Mouse (Mus musculus) lung, postnatal 10 days (tissue): ENCODE data around the gene Fam196b.
A peak's percentile ranks its signal among the peaks of the same experiment; 100 is the strongest.

ENCODE experiments used
- DNase-seq: peaks from one replicate; pipeline ENCODE4 v3.0.0; 2021

The Fam196b gene

DNA sequence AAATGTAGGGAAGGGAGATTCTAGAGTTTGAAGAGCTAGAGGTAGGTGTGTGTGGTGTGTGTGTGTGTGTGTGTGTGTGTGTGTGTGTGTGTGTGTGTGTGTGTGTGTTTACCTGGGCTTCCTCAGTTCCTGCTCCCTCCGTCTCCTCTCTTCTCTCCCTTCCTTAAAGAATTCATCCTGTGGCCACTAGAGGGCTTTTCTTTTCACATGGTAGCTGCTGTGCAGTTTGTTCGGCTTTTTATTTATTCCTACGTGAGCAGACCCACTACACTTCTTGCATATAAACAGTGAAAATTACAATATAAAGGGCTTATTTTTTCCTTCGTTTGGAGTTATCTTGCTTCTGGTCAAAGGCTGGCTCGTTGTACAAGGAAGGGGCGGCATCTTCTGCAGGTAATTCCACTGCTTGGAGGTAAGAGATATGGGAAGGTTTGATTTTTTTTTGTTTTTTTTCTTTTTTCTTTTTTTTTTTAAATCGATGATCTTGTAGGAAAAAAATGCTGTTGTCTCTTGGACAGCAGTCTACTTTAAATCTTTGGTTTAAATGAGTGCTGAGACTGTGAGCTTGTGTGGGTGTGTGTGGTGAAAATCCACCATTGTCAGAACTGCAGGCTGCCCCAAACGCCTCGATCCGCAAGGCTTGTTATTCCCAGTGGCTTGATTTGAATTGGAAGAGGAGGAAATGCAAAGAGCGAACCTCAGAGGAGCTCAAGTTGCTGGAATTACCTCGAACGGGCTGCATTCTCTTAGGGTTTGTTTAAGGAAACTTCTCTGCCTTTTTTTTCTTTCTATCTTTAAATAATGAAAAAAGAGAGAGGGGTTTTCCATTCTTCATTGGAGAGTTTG, at the start of gene Fam196b:
TSS of gene Fam196b (plus strand) at position 289 of the 846 bp plus-strand sequence.
- DNase-seq, result peak; percentile 36

DNA sequence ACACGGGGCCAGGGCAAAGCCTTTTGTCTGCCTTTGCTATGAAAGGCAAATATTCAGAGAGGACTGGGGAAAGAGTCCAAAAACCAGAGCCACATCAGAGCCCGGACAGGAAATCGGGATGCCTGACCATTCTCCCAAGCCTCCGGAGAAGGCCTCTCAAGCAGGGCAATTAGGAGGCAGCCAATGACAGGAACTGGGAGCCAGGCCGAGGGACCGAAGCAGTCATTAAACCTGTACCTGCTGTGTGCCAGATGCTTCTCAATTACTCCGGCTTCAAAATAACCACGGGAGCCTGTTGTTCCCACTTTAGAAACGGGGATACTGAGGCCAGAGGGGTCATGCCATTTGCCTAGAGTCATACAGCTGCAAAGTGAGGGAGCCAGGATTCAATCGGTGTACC, 42.6 kb upstream of the Fam196b start:
- no peak for DNase-seq

DNA sequence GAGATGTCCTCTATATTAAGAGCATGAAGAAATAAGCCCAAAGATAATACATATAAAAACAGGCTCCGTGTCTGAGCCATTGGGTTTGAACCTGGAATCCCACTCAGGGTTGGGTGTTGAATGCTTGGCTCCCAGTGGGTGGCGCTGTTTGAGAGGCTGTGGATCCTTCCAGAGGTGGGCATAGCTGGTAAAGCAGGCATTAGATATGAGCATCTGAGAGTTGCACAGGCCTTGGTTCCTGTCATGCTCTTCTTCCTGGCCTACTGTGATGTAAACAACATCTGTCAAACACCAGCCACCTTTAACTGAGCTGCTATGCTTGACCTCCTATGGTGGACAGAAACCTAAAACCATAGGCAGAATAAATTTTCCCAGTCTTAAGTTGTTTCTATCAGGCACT, 38.7 kb upstream of the Fam196b start:
- DNase-seq, result no peak

DNA sequence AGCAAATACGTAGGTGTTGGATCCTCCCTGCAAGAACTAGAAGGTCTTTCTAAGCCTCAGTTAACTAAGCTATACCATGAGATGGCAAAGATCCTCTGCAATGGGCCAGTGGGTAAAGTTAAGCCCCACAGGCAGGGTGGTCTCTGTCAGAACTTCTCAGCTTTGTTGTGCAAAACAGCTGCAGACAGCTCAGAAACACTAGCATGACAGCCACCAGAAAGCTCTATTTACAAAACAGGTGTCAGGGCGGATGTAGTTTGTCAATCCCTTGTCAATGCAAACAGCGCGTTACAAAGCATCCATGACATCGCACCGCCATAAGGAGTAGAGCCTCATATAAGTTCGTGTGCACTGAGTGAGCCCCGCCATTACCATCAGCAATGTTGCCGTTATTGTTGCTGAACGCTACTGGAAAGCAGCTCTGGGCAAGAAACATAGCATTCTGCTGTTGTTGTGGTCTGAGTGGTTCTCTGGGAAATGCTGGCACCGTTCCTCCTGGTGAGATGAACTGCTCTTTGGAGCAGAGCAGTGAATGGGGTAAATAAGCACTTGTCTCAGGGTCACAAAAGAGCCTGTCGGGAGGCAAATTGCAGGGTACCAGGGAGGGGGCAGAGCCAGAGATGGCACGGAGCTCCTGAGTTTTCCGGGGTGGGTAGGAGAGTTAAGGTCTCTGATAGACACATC, 38.1 kb upstream of the Fam196b start:
- no peak for DNase-seq

DNA sequence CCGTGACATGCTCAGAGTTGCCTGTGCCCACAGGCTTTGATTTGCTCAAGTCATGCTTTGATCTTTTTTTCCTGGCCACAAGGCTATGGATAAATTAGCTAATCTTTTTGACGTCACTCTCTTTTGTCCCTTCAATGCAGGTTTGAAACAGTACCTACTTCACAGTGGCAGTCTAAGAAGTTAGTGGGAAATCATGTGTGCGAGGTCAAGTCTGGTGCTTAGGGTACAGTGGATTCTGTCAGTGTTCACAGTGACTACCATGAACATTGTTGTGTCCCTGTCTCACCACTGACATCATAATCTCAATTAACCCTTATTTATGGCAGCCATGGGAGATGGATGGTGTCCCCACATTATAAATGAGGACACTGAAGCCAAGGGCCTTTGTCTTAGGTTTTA, 37.6 kb upstream of the Fam196b start:
- no peak for DNase-seq

- no peak for DNase-seq
These were observed 30.4 kb upstream of the Fam196b start for GRCm38 (mm10) chr11:34284124-34284808.

GRCm38 (mm10) chr11:34290265-34290664, 24.4 kb upstream of the Fam196b start:
- no peak for DNase-seq

DNA sequence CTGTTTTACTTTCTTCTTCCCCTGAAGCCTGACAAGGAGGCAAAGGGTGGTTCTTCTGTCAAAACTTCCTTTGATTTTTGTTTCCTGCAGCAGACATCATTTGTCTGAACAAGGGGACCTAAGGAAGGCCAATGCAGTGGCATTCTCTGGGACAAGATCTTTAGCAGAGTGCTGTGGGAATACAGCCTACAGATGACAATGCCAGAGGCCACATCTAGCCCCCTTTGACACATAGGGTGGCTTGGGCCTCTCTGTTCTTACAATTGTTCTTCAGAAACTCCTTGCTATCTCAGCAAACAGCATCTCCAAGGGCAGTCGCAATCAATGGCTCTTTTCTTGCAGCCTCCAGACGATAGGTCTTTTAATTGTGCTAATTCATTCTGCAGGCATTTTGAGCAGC, 23.9 kb upstream of the Fam196b start:
- DNase-seq, result no peak

- DNase-seq, result no peak
These were observed 23.3 kb upstream of the Fam196b start for GRCm38 (mm10) chr11:34291304-34291703.

DNA sequence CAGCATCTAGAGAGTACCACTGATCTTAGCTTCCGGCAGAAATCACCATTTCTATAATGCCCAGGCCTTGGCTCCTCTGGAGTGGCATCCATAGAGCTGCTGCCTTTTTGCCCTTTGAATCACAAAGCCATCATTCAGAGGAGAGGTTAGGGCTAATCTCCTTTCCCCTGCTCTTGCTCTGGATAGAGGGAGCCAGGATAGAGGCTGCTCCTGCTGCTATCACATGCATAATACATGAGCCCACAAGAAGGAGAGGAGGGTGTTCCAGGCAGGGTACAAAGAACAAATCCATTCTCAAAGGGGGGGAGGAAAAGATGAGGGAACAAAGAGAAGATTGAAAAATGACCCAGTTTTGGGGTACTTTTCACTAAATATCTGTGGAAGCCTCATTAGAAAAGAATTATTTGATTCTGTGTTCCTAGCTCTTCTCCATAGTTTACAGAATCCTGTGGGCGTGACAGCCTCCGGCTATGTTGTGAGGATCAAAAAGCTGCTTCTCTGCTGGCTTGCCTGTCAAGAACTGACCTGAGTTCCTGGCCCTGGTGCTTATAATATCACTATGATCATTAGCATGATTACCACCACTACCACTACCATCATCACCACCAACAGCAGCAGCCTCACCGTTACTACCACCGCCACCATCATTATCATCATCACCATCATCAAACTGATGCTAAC, 16.8 kb upstream of the Fam196b start:
- DNase-seq, result no peak

GRCm38 (mm10) chr11:34299550-34299949, 15.1 kb upstream of the Fam196b start:
- no peak for DNase-seq

DNA sequence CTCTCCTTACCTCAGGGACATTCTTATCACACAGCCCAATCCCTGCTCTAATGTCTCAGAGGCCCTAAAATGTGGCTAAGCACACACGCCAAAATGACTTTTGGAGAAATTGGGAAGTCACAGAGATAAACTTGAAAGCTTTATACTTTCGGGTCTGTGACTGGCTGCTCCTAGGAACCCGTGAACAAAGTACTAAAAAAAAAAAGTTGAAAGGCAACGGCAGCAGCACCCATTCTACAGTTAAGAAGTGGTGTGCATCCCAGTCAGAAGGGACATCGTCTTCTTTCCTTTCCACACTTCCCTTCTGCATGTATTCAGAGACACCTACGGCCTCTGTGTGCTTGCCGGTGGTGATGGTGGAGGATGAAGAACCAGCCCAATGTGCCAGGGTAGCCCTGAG, 14.6 kb upstream of the Fam196b start:
- DNase-seq, result no peak

DNA sequence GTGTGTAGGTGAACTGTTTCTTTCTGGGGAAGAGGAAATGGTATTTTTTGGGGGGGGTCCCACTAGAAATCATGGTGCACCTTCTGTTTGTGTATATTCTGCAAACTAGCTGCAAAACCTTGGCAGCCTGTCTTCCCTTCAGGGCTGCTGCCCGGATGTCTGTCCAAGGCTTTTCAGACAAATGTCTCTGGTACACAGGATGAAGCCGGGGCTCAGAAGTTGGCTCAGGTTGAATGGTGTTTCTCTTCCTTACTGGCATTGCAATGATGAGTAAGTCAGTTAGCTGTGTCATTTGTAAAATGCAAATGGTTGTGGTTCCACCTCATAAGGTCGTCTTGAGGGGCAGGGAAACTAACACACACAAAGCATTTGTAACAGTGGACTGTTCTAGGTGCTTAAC, 8.4 kb upstream of the Fam196b start:
- DNase-seq, result no peak

DNA sequence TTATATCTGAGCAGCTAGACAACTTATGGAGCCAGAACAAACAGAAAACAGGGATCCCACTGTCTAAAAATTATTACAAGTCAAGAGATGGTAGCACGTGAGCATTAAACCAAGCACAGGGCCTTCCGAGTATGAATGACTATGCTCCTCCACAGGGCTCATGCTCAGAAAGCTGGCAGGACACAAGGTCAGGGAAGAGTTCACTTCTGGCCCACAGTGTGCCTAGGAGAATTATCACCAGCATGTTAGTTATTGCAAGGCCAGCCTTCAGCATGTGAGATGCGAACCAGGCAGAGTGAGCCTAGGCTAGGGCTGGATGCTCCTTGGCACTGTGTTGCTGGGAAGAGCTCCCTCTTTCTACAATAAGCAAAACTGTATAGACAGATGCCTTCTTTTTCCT, 5.9 kb upstream of the Fam196b start:
- DNase-seq, result no peak

DNA sequence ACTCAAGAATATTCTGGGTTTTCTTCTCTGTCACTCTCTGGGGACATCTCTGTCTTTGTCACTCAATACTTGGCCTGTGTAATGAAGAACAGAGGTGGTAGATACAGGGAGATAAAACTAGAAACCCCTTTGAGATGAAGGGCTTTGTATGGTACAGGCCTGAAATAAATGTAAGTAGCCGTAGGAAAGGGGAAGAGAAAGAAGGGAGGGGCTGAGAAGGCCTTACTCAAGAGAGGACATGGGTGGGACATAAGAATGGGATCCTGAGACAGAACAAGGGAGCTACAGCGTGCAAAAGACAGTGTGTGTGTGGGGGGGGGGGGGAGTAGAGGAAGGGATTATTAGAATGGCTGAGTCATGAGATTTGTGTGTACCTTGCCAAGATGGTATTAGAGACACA, 5.3 kb upstream of the Fam196b start:
- DNase-seq, result no peak

GRCm38 (mm10) chr11:34311717-34312116, 2.9 kb upstream of the Fam196b start:
- no peak for DNase-seq

DNA sequence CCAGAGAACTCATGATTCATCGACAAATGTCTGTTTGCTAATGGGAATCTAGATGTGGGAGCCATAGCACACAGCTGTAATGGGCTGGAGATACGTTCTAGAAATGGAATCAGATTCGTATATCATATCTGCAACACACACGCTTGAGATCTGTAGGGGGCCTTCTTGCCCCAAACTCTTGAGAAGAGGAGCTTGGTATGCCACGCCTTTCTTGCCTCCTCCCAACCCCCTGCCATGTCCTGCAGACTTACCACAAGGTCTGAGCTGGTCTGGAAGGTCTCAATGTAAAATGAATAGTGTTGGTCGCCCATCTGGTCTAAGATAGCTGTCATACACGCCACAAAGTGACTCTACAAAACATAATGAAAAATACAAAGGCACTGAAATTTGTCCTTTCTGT, 2.4 kb upstream of the Fam196b start:
- no peak for DNase-seq

GRCm38 (mm10) chr11:34315383-34315782, 761 bp downstream of the Fam196b start:
- DNase-seq, result no peak

- no peak for DNase-seq
These were observed 1.6 kb downstream of the Fam196b start for GRCm38 (mm10) chr11:34316176-34316575.

DNA sequence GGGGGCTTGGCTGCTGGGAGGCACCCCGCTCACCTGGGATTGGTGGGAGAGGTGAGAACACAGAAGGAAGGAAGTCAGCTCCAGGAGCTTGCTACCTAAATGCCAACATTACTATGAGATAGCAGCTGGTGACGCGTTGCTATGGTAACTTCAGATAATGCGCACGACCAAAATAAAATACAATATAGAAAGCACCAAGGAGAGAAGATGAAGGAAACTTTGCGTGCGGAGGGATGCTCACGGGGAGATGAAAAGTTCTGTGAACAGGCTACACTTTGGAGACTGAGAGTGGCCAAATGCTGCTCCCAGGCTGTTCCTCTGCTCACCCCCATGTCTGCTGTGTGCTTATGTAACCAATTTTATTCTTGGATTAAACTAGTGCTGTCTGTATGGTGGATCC, 2.4 kb downstream of the Fam196b start:
- no peak for DNase-seq

DNA sequence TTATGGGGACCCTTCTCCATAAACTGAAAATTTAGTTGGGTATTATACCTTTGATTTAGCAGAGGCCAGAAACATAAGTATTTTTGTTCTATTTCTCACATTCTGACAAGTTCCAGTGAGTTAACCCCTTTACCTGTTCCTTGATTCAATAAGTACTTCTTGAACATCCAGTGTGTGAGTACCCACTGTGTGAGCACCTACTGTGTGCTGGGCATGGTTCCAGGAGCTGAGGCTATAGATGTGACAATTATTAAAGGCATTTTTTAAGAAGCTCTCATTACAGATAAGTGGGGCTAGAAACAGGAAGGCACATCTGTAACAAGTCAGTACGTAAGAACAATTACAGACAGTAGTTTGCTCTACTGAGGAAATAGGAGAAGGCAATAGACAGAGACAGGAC, 4.7 kb downstream of the Fam196b start:
- no peak for DNase-seq

- DNase-seq, result no peak
These were observed 9.0 kb downstream of the Fam196b start for GRCm38 (mm10) chr11:34323664-34324063.

- DNase-seq, result no peak
These were observed 17.9 kb downstream of the Fam196b start for GRCm38 (mm10) chr11:34332344-34333031.
